Mouse (Mus musculus) midbrain, embryonic 10.5 days (tissue): Measurements from ENCODE around the gene Casr. TPM values are rescaled to one million over a fixed set of nuclear protein-coding genes. Genes with fewer than 3 reads are reported as not detected.
A peak's percentile ranks its signal among the peaks of the same experiment; 100 is the strongest.

ENCODE experiments used
- DNase-seq: peaks from one replicate; pipeline ENCODE4 v3.0.0-alpha.2; 2017; ENCODE audit warnings: low spot score
- H3K27ac ChIP-seq: fragments of 300-500 bp; sonication (generic); replicated peaks from 2 replicates; pipeline ENCODE4 v1.5.1; 2016; ENCODE audit warnings: mild to moderate bottlenecking
- H3K27me3 ChIP-seq: fragments of 300-500 bp; sonication (generic); 2 replicates; pipeline ENCODE4 v1.6.1; 2016; ENCODE audit warnings: low read depth, mild to moderate bottlenecking; ENCODE audit not compliant: poor library complexity, severe bottlenecking
- H3K36me3 ChIP-seq: fragments of 300-500 bp; sonication (generic); 2 replicates; pipeline ENCODE4 v1.6.1; 2016; ENCODE audit warnings: mild to moderate bottlenecking, moderate library complexity
- H3K4me1 ChIP-seq: fragments of 300-500 bp; sonication (generic); 2 replicates; pipeline ENCODE4 v1.6.1; 2016
- H3K4me3 ChIP-seq: fragments of 300-500 bp; sonication (generic); 2 replicates; pipeline ENCODE4 v1.5.1; 2016; ENCODE audit warnings: mild to moderate bottlenecking, moderate library complexity
- H3K9me3 ChIP-seq: fragments of 300-500 bp; sonication (generic); replicated peaks from 2 replicates; pipeline ENCODE4 v1.6.1; 2016; ENCODE audit warnings: mild to moderate bottlenecking
- WGBS: fragments of 180-500 bp; shearing (Covaris S2); methylation state at CpG from one replicate; pipeline ENCODE4 v1.1.7; 2016; 5-methylcytosine and 5-hydroxymethylcytosine counted together
- polyA plus RNA-seq: library from polyadenylated mRNA; unstranded; fragments of >200 nt; fragmentation: Nextera tagmentation; extraction: Ambion mirVana; gene quantifications from 2 replicates; pipeline ENCODE4 v1.2.1, GENCODE M21; 2016

The Casr gene
- polyA plus RNA-seq = 0.09 and 0.16 TPM in 2 replicates

- WGBS = 2% methylated on average over 36 of the region's 36 CpGs
- no peaks in the 10 kb centered on the region for H3K36me3 ChIP-seq
- no peaks in the 10 kb centered on the region for H3K9me3 ChIP-seq
- peak within 1 kb of the TSS; percentile 55 for H3K27ac ChIP-seq
- H3K4me3 ChIP-seq = peak within 1 kb of the TSS; percentile 63
- H3K27me3 ChIP-seq = peaks cover 37% of the 10 kb centered on the region
- peaks cover 18% of the 10 kb centered on the region for H3K4me1 ChIP-seq
- peak; percentile 33 for DNase-seq
These were observed at the start of gene Casr for GRCm38 (mm10) chr16:36561386-36562338. Gene Casr (minus strand): TSS chr16:36562141.

GRCm38 (mm10) chr16:36602632-36603031 is 40.7 kb upstream of the Casr start:
- H3K27me3 ChIP-seq = no peaks in the 10 kb centered on the region
- no peak for DNase-seq
- no peaks in the 10 kb centered on the region for H3K4me1 ChIP-seq
- 86% methylated on average over 3 of the region's 3 CpGs for WGBS
- H3K9me3 ChIP-seq = no peaks in the 10 kb centered on the region
- no peak overlapping the region for H3K27ac ChIP-seq
- H3K36me3 ChIP-seq = no peaks in the 10 kb centered on the region
- H3K4me3 ChIP-seq = no peak overlapping the region

- WGBS = 86% methylated on average over 4 of the region's 4 CpGs
- H3K4me1 ChIP-seq = no peaks in the 10 kb centered on the region
- no peak overlapping the region for H3K4me3 ChIP-seq
- H3K27ac ChIP-seq = no peak overlapping the region
- DNase-seq = no peak
- no peaks in the 10 kb centered on the region for H3K27me3 ChIP-seq
- H3K9me3 ChIP-seq = no peaks in the 10 kb centered on the region
- H3K36me3 ChIP-seq = no peaks in the 10 kb centered on the region
These were observed 36.3 kb upstream of the Casr start for GRCm38 (mm10) chr16:36598265-36598664.

GRCm38 (mm10) chr16:36596671-36597410 is 34.9 kb upstream of the Casr start:
- Histone ChIP-seq H3K27me3 (no peaks in the 10 kb centered on the region), H3K9me3 (no peaks in the 10 kb centered on the region), H3K4me1 (no peaks in the 10 kb centered on the region), H3K36me3 (no peaks in the 10 kb centered on the region), H3K4me3 (no peak overlapping the region), H3K27ac (no peak overlapping the region)
- 93% methylated on average over 10 of the region's 10 CpGs for WGBS
- DNase-seq = no peak

- DNase-seq = no peak
- H3K4me1 ChIP-seq = no peaks in the 10 kb centered on the region
- no peak overlapping the region for H3K4me3 ChIP-seq
- no peak overlapping the region for H3K27ac ChIP-seq
- WGBS = 87% methylated on average over 1 of the region's 1 CpGs
- no peaks in the 10 kb centered on the region for H3K36me3 ChIP-seq
- no peaks in the 10 kb centered on the region for H3K27me3 ChIP-seq
- no peaks in the 10 kb centered on the region for H3K9me3 ChIP-seq
These were observed 28.0 kb upstream of the Casr start for GRCm38 (mm10) chr16:36589898-36590297.

GRCm38 (mm10) chr16:36587971-36588370 is 26.0 kb upstream of the Casr start:
- Histone ChIP-seq H3K36me3 (no peaks in the 10 kb centered on the region), H3K4me1 (no peaks in the 10 kb centered on the region), H3K27me3 (no peaks in the 10 kb centered on the region), H3K9me3 (no peaks in the 10 kb centered on the region), H3K4me3 (no peak overlapping the region), H3K27ac (no peak overlapping the region)
- DNase-seq = no peak
- WGBS = 83% methylated on average over 4 of the region's 4 CpGs

- no peak for DNase-seq
- H3K27me3 ChIP-seq = no peaks in the 10 kb centered on the region
- 51% methylated on average over 3 of the region's 3 CpGs for WGBS
- no peaks in the 10 kb centered on the region for H3K36me3 ChIP-seq
- no peak overlapping the region for H3K4me3 ChIP-seq
- H3K27ac ChIP-seq = no peak overlapping the region
- no peaks in the 10 kb centered on the region for H3K9me3 ChIP-seq
- peaks cover 9% of the 10 kb centered on the region for H3K4me1 ChIP-seq
These were observed 20.1 kb upstream of the Casr start for GRCm38 (mm10) chr16:36582073-36582472.

GRCm38 (mm10) chr16:36571942-36572341 is 10.0 kb upstream of the Casr start:
- no peak for DNase-seq
- no peak overlapping the region for H3K4me3 ChIP-seq
- no peaks in the 10 kb centered on the region for H3K27me3 ChIP-seq
- 79% methylated on average over 8 of the region's 8 CpGs for WGBS
- H3K36me3 ChIP-seq = no peaks in the 10 kb centered on the region
- no peaks in the 10 kb centered on the region for H3K4me1 ChIP-seq
- H3K9me3 ChIP-seq = no peaks in the 10 kb centered on the region
- no peak overlapping the region for H3K27ac ChIP-seq

- H3K4me1 ChIP-seq = peaks cover 18% of the 10 kb centered on the region
- 93% methylated on average over 6 of the region's 6 CpGs for WGBS
- no peak overlapping the region for H3K4me3 ChIP-seq
- H3K27me3 ChIP-seq = peaks cover 37% of the 10 kb centered on the region
- H3K36me3 ChIP-seq = no peaks in the 10 kb centered on the region
- H3K9me3 ChIP-seq = no peaks in the 10 kb centered on the region
- no peak overlapping the region for H3K27ac ChIP-seq
- no peak for DNase-seq
These were observed 2.4 kb downstream of the Casr start for GRCm38 (mm10) chr16:36559573-36559972.

- 84% methylated on average over 10 of the region's 10 CpGs for WGBS
- Histone ChIP-seq H3K9me3 (0 out of 2 replicates have a peak, but pooled peaks cover 3% of the 10 kb centered on the region), H3K27me3 (peaks cover 12% of the 10 kb centered on the region; the same call in 1 of the 2 replicates), H3K4me1 (peaks cover 4% of the 10 kb centered on the region), H3K36me3 (no peaks in the 10 kb centered on the region), H3K27ac (no peak overlapping the region), H3K4me3 (no peak overlapping the region)
- no peak for DNase-seq
These were observed 6.2 kb downstream of the Casr start for GRCm38 (mm10) chr16:36555672-36556165.

- no peak overlapping the region for H3K27ac ChIP-seq
- H3K4me1 ChIP-seq = no peaks in the 10 kb centered on the region
- WGBS = 90% methylated on average over 3 of the region's 3 CpGs
- H3K36me3 ChIP-seq = no peaks in the 10 kb centered on the region
- H3K27me3 ChIP-seq = no peaks in the 10 kb centered on the region
- no peak for DNase-seq
- no peak overlapping the region for H3K4me3 ChIP-seq
- 0 out of 2 replicates have a peak, but pooled peaks cover 3% of the 10 kb centered on the region for H3K9me3 ChIP-seq
These were observed 8.3 kb downstream of the Casr start for GRCm38 (mm10) chr16:36553624-36554023.

- 81% methylated on average over 4 of the region's 4 CpGs for whole genome bisulfite sequencing
- H3K9me3 ChIP-seq = no peaks in the 10 kb centered on the region
- no peaks in the 10 kb centered on the region for H3K36me3 ChIP-seq
- no peak overlapping the region for H3K4me3 ChIP-seq
- DNase-seq = no peak
- peaks cover 5% of the 10 kb centered on the region for H3K4me1 ChIP-seq
- no peaks in the 10 kb centered on the region for H3K27me3 ChIP-seq
- H3K27ac ChIP-seq = no peak overlapping the region
These were observed 16.6 kb downstream of the Casr start for GRCm38 (mm10) chr16:36545333-36545732.
